Mouse (Mus musculus): ENCODE measurements at regions not wholly inside any gene's neighbourhood (a gene's known extent, or its start where the extent isn't known, plus 50 kb on each side); places are given as distances from the start of the nearest gene placed in this dataset.

DNA sequence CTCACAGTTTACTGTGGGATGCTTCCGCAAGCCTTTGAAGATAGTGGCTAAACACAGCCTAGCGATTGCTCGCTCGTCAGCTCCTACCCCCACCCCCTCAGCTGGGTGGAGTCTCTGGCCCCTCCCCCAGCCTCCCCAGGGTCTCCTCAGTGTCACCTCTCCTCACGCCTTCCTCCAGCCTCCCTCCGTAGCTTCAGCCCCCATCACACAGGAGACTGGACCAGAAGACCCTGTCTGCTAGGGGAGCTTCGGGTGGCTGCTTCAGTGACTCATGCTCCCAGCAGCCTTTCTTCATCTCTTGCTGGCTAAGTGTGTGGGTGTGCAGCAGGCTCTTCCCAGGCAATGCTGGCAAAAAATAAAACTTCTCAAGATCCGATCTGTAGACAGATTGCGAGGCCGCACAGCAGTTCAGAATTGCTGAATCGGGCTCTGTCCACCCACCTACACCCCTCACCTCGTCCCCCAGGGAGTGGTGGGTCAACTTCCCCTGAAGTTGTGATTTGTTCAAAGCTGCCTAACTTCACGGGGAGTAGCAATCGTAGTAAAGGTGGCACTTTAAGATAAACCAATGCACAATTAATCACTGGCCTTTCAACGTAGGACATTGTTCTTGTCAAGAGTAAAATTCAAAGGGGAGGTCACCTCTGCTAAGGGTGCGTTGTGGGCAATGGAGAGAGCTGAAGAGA, 61.2 kb upstream of the Ankrd28 start:
- 5% methylated on average over 16 of the region's 16 CpGs for WGBS
- Histone ChIP-seq H3K4me3 (ENCODE audit: low read depth, low read length) (0 out of 2 replicates have a peak overlapping the region, but pooled peaks have one; percentile 6), H3K4me1 (ENCODE audit: control insufficient read depth, insufficient read depth, low read length) (peaks cover 13% of the 10 kb centered on the region; the same call in 1 of the 2 replicates), H3K27me3 (ENCODE audit: control insufficient read depth, insufficient read depth, low read length) (no peaks in the 10 kb centered on the region), H3K36me3 (ENCODE audit: control insufficient read depth, insufficient read depth, low read length) (no peaks in the 10 kb centered on the region), H3K9me3 (ENCODE audit: control insufficient read depth, low read depth, low read length) (no peaks in the 10 kb centered on the region), H3K27ac (ENCODE audit: low read length) (no peak overlapping the region), H3K4me2 (replicated peaks; ENCODE audit: low read depth, low read length) (peak overlapping the region; percentile 45), H3K9ac (replicated peaks; ENCODE audit: low read depth, low read length) (no peak overlapping the region; the same call in 1 of the 2 replicates)
- peak; percentile 71; the same call in 1 of the 2 replicates for ATAC-seq (ENCODE audit: insufficient number of reproducible peaks, insufficient read depth, low FRiP score, low read depth)

GRCm38 (mm10) chr14:31892186-31892510, 61.7 kb upstream of the Ankrd28 start:
- Histone ChIP-seq H3K4me3 (ENCODE audit: low read depth, low read length) (no peak overlapping the region), H3K4me2 (replicated peaks; ENCODE audit: low read depth, low read length) (peak overlapping the region; percentile 45; the same call in 1 of the 2 replicates)
- ATAC-seq (ENCODE audit: insufficient number of reproducible peaks, insufficient read depth, low FRiP score, low read depth) = 0 out of 2 replicates have a peak, but pooled peaks have one; percentile 46

DNA sequence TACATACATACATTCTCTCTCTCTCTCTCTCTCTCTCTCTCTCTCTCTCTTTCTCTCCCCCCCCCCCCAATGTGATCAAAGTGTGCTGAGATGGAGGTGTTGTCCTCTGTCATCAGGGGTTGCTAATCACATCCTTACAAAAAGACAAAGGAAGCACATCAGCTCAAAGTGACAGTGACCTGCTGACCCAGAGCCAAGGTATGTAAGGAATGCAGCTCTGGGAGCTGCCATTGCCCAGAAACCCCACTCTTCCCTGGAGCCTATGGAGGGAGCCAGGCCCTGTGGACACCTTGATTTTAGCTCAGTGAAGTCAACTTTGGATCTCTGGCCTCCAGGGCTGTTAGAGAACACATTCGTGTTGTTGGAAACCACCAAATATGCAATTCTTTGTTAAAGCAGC, 66.0 kb upstream of the Ankrd28 start:
- 74% methylated on average over 1 of the region's 1 CpGs for WGBS
- H3K27me3 ChIP-seq (ENCODE audit: control insufficient read depth, insufficient read depth, low read length) = no peaks in the 10 kb centered on the region
- H3K4me2 ChIP-seq (replicated peaks; ENCODE audit: low read depth, low read length) = no peak overlapping the region
- ATAC-seq (ENCODE audit: insufficient number of reproducible peaks, insufficient read depth, low FRiP score, low read depth) = no peak
- no peaks in the 10 kb centered on the region for H3K9me3 ChIP-seq (ENCODE audit: control insufficient read depth, low read depth, low read length)
- H3K4me3 ChIP-seq (ENCODE audit: low read depth, low read length) = no peak overlapping the region
- H3K4me1 ChIP-seq (ENCODE audit: control insufficient read depth, insufficient read depth, low read length) = peaks cover 7% of the 10 kb centered on the region; the same call in 1 of the 2 replicates
- H3K9ac ChIP-seq (replicated peaks; ENCODE audit: low read depth, low read length) = no peak overlapping the region
- H3K36me3 ChIP-seq (ENCODE audit: control insufficient read depth, insufficient read depth, low read length) = no peaks in the 10 kb centered on the region
- H3K27ac ChIP-seq (ENCODE audit: low read length) = no peak overlapping the region

More at GRCm38 (mm10) chr14:31892186-31892510, 61.7 kb upstream of the Ankrd28 start:
- Histone ChIP-seq H3K9me3 (ENCODE audit: control insufficient read depth, low read depth, low read length) (no peaks in the 10 kb centered on the region), H3K9ac (replicated peaks; ENCODE audit: low read depth, low read length) (no peak overlapping the region; the same call in 1 of the 2 replicates), H3K27ac (ENCODE audit: low read length) (no peak overlapping the region), H3K36me3 (ENCODE audit: control insufficient read depth, insufficient read depth, low read length) (no peaks in the 10 kb centered on the region), H3K4me1 (ENCODE audit: control insufficient read depth, insufficient read depth, low read length) (peaks cover 13% of the 10 kb centered on the region; the same call in 1 of the 2 replicates), H3K27me3 (ENCODE audit: control insufficient read depth, insufficient read depth, low read length) (no peaks in the 10 kb centered on the region)
- WGBS = 20% methylated on average over 6 of the region's 6 CpGs

- Histone ChIP-seq H3K27ac (ENCODE audit: low read length) (no peak overlapping the region), H3K4me2 (replicated peaks; ENCODE audit: low read depth, low read length) (no peak overlapping the region), H3K27me3 (ENCODE audit: control insufficient read depth, insufficient read depth, low read length) (no peaks in the 10 kb centered on the region), H3K4me3 (ENCODE audit: low read depth, low read length) (no peak overlapping the region), H3K9ac (replicated peaks; ENCODE audit: low read depth, low read length) (no peak overlapping the region), H3K36me3 (ENCODE audit: control insufficient read depth, insufficient read depth, low read length) (no peaks in the 10 kb centered on the region), H3K9me3 (ENCODE audit: control insufficient read depth, low read depth, low read length) (no peaks in the 10 kb centered on the region), H3K4me1 (ENCODE audit: control insufficient read depth, insufficient read depth, low read length) (no peaks in the 10 kb centered on the region)
- ATAC-seq (ENCODE audit: insufficient number of reproducible peaks, insufficient read depth, low FRiP score, low read depth) = no peak
- 73% methylated on average over 8 of the region's 8 CpGs for WGBS
Observed at GRCm38 (mm10) chr14:31899504-31899903, 69.1 kb upstream of the Ankrd28 start.

- H3K9ac ChIP-seq (replicated peaks; ENCODE audit: low read depth, low read length) = no peak overlapping the region
- 56% methylated on average over 4 of the region's 4 CpGs for WGBS
- no peak for ATAC-seq (ENCODE audit: insufficient number of reproducible peaks, insufficient read depth, low FRiP score, low read depth)
- H3K4me3 ChIP-seq (ENCODE audit: low read depth, low read length) = no peak overlapping the region
- no peak overlapping the region for H3K4me2 ChIP-seq (replicated peaks; ENCODE audit: low read depth, low read length)
- no peaks in the 10 kb centered on the region for H3K27me3 ChIP-seq (ENCODE audit: control insufficient read depth, insufficient read depth, low read length)
- no peaks in the 10 kb centered on the region for H3K4me1 ChIP-seq (ENCODE audit: control insufficient read depth, insufficient read depth, low read length)
- H3K9me3 ChIP-seq (ENCODE audit: control insufficient read depth, low read depth, low read length) = no peaks in the 10 kb centered on the region
- no peak overlapping the region for H3K27ac ChIP-seq (ENCODE audit: low read length)
- H3K36me3 ChIP-seq (ENCODE audit: control insufficient read depth, insufficient read depth, low read length) = no peaks in the 10 kb centered on the region
Observed at GRCm38 (mm10) chr14:31899906-31900305, 69.5 kb upstream of the Ankrd28 start.

GRCm38 (mm10) chr14:31901901-31902300, 71.5 kb upstream of the Ankrd28 start:
- Histone ChIP-seq H3K4me1 (ENCODE audit: control insufficient read depth, insufficient read depth, low read length) (no peaks in the 10 kb centered on the region), H3K4me3 (ENCODE audit: low read depth, low read length) (no peak overlapping the region), H3K4me2 (replicated peaks; ENCODE audit: low read depth, low read length) (no peak overlapping the region), H3K9me3 (ENCODE audit: control insufficient read depth, low read depth, low read length) (no peaks in the 10 kb centered on the region), H3K27me3 (ENCODE audit: control insufficient read depth, insufficient read depth, low read length) (no peaks in the 10 kb centered on the region), H3K36me3 (ENCODE audit: control insufficient read depth, insufficient read depth, low read length) (no peaks in the 10 kb centered on the region), H3K9ac (replicated peaks; ENCODE audit: low read depth, low read length) (no peak overlapping the region), H3K27ac (ENCODE audit: low read length) (no peak overlapping the region)
- WGBS = 52% methylated on average over 4 of the region's 4 CpGs
- ATAC-seq (ENCODE audit: insufficient number of reproducible peaks, insufficient read depth, low FRiP score, low read depth) = no peak

DNA sequence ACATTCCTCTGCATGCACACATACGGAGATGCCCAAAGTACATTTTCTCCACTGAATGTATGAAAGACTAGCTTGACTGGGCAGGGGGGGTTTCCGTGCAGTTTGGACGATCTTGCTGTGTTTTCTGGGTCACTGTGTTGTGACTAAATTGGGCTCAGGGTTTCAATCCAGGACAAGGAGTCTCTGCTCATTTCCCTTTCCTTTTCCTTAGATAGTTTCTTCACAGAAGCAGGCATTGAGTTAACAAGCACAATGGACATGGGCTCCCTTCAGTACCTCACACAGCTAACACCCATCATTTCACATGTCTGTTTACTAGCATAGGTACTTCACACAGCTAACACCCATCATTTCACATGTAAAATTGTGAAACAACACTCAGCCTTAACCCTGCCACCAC, 73.2 kb upstream of the Ankrd28 start:
- H3K9me3 ChIP-seq (ENCODE audit: control insufficient read depth, low read depth, low read length) = no peaks in the 10 kb centered on the region
- ATAC-seq (ENCODE audit: insufficient number of reproducible peaks, insufficient read depth, low FRiP score, low read depth) = no peak
- 66% methylated on average over 3 of the region's 3 CpGs for WGBS

DNA sequence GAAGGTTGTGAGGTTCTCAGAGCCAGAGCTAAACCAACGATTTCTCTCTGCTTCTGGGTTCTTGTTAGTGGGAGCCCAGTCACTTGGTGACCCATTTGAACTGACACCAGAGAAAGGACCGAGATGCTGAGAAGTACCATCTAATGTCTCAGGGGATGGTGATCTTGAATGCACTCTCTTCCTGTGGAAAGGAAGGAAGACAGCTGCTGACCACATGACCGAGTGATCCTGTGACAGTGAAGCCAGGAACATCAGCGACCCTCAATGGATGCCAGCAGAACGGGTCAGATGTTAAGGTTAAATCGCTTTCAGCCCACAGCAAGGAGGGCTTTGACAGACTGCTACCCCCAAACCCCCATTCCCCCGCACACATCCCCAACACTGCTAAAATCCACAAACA, 78.1 kb upstream of the Ankrd28 start:
- no peak for ATAC-seq (ENCODE audit: insufficient number of reproducible peaks, insufficient read depth, low FRiP score, low read depth)
- WGBS = 65% methylated on average over 7 of the region's 7 CpGs
- Histone ChIP-seq H3K9ac (replicated peaks; ENCODE audit: low read depth, low read length) (no peak overlapping the region), H3K4me2 (replicated peaks; ENCODE audit: low read depth, low read length) (no peak overlapping the region), H3K27ac (ENCODE audit: low read length) (no peak overlapping the region), H3K4me1 (ENCODE audit: control insufficient read depth, insufficient read depth, low read length) (no peaks in the 10 kb centered on the region), H3K27me3 (ENCODE audit: control insufficient read depth, insufficient read depth, low read length) (no peaks in the 10 kb centered on the region), H3K4me3 (ENCODE audit: low read depth, low read length) (no peak overlapping the region), H3K36me3 (ENCODE audit: control insufficient read depth, insufficient read depth, low read length) (no peaks in the 10 kb centered on the region), H3K9me3 (ENCODE audit: control insufficient read depth, low read depth, low read length) (no peaks in the 10 kb centered on the region)

More for the DNA sequence above, 73.2 kb upstream of the Ankrd28 start:
- H3K27ac ChIP-seq (ENCODE audit: low read length) = no peak overlapping the region
- no peak overlapping the region for H3K9ac ChIP-seq (replicated peaks; ENCODE audit: low read depth, low read length)
- H3K36me3 ChIP-seq (ENCODE audit: control insufficient read depth, insufficient read depth, low read length) = no peaks in the 10 kb centered on the region
- no peak overlapping the region for H3K4me3 ChIP-seq (ENCODE audit: low read depth, low read length)
- no peaks in the 10 kb centered on the region for H3K27me3 ChIP-seq (ENCODE audit: control insufficient read depth, insufficient read depth, low read length)
- no peak overlapping the region for H3K4me2 ChIP-seq (replicated peaks; ENCODE audit: low read depth, low read length)
- no peaks in the 10 kb centered on the region for H3K4me1 ChIP-seq (ENCODE audit: control insufficient read depth, insufficient read depth, low read length)

DNA sequence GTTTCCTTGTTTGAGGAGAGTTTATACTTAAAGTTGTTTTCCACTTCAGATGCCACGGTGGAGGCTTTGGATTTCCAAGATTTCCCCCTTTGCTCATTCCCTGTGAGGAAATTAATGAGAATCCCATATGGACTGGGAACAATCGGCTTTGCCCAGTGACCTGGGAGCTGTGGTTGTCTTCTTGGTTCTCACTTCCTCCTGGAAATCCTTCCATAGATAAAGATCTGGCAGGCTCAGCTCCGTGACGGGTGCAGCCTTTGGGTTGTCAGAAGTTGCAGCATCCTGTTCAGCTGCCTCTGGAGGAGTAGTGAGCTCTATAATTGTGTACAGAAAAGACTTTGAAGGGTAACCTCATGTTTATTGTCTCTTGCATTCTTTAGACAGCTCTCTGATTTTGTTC, 78.8 kb upstream of the Ankrd28 start:
- no peak overlapping the region for H3K4me3 ChIP-seq (ENCODE audit: low read depth, low read length)
- no peak overlapping the region for H3K9ac ChIP-seq (replicated peaks; ENCODE audit: low read depth, low read length)
- no peak overlapping the region for H3K4me2 ChIP-seq (replicated peaks; ENCODE audit: low read depth, low read length)
- no peak overlapping the region for H3K27ac ChIP-seq (ENCODE audit: low read length)
- H3K36me3 ChIP-seq (ENCODE audit: control insufficient read depth, insufficient read depth, low read length) = no peaks in the 10 kb centered on the region
- WGBS = 51% methylated on average over 4 of the region's 4 CpGs
- no peak for ATAC-seq (ENCODE audit: insufficient number of reproducible peaks, insufficient read depth, low FRiP score, low read depth)
- no peaks in the 10 kb centered on the region for H3K4me1 ChIP-seq (ENCODE audit: control insufficient read depth, insufficient read depth, low read length)
- H3K27me3 ChIP-seq (ENCODE audit: control insufficient read depth, insufficient read depth, low read length) = no peaks in the 10 kb centered on the region
- H3K9me3 ChIP-seq (ENCODE audit: control insufficient read depth, low read depth, low read length) = no peaks in the 10 kb centered on the region
